In the genomic region with DNA sequence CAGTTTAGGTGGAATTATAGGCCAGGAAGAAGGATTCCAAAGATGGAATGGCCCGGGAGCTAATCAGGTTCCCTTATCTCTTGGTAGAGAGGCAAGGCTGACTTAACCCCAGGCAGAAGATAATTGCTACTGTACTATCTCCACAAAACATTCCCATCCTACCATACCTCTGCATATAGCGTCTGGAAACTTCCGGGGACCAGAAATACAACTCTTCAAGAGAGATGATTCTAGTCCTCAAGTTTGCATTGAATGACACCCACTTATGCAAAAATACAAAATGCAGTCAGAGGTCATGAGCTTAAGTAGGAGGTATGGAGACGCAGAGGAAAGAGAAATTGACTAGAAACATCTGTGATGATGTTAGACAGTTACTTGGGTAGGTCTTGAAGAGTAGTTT, we compare ENCODE assay signal across 11 mouse cellular contexts. TPM values are rescaled to one million over a fixed set of nuclear protein-coding genes. Genes with fewer than 3 reads are reported as not detected.
A peak's percentile ranks its signal among the peaks of the same experiment; 100 is the strongest.
DNase-seq lines count a peak whose midpoint lies in the region; ATAC-seq and TF ChIP-seq lines count a peak whose summit lies in the region.
"Had no signal": no experiment of that assay in that cellular context is flagged by ENCODE, and none has a peak within 500 bp of the region (broad histone marks: within the 10 kb centered on the region; RNA-seq: fewer than 3 reads in every experiment).

No protein-coding gene starts in this region.

- no peaks in the 10 kb centered on the region for H3K9me3 ChIP-seq in kidney, embryonic 14.5 days (ENCODE audit: control insufficient read depth, low read length)
- H3K9me3 ChIP-seq in embryonic facial prominence, embryonic 14.5 days (ENCODE audit: control insufficient read depth, low read length), result no peaks in the 10 kb centered on the region
- H3K9me3 ChIP-seq in intestine, postnatal 0 days (ENCODE audit: control insufficient read depth), result no peaks in the 10 kb centered on the region
- H3K9me3 ChIP-seq in midbrain, embryonic 14.5 days (ENCODE audit: control insufficient read depth, low read length), result no peaks in the 10 kb centered on the region

- no peaks in the 10 kb centered on the region for H3K27me3 ChIP-seq in kidney, embryonic 14.5 days (ENCODE audit: control insufficient read depth, insufficient read depth, low read length)
- no peaks in the 10 kb centered on the region; the same call in 1 of the 2 replicates for H3K27me3 ChIP-seq in kidney, adult 2 months (replicated peaks; ENCODE audit: control insufficient read depth, insufficient read depth, low read length)
- H3K27me3 ChIP-seq in embryonic facial prominence, embryonic 14.5 days (replicated peaks; ENCODE audit: control insufficient read depth, insufficient read depth, low read length), result no peaks in the 10 kb centered on the region
- no peaks in the 10 kb centered on the region for H3K27me3 ChIP-seq in intestine, postnatal 0 days (replicated peaks; ENCODE audit: control insufficient read depth, insufficient read depth, low read length)
- no peaks in the 10 kb centered on the region for H3K27me3 ChIP-seq in midbrain, embryonic 14.5 days (ENCODE audit: control insufficient read depth, insufficient read depth, low read length)

- peak overlapping the region; percentile 81 for H3K4me2 ChIP-seq in kidney, embryonic 14.5 days (replicated peaks; ENCODE audit: low read depth, low read length)
- H3K4me2 ChIP-seq in embryonic facial prominence, embryonic 14.5 days (ENCODE audit: low read depth, low read length), result peak overlapping the region; percentile 83
- H3K4me2 ChIP-seq in intestine, postnatal 0 days (replicated peaks; ENCODE audit: low read depth), result peak overlapping the region; percentile 81; the same call in 1 of the 2 replicates
- peak overlapping the region; percentile 61 for H3K4me2 ChIP-seq in midbrain, embryonic 14.5 days (ENCODE audit: low read length)

- peak overlapping the region; percentile 74; the same call in 1 of the 2 replicates for H3K4me3 ChIP-seq in kidney, embryonic 14.5 days (ENCODE audit: low read length)
- no peak overlapping the region for H3K4me3 ChIP-seq in kidney, adult 2 months (ENCODE audit: insufficient read depth, low read depth, low read length)
- 0 out of 2 replicates have a peak overlapping the region, but pooled peaks have one; percentile 69 for H3K4me3 ChIP-seq in embryonic facial prominence, embryonic 14.5 days (ENCODE audit: low read depth, low read length)
- 0 out of 2 replicates have a peak overlapping the region, but pooled peaks have one; percentile 63 for H3K4me3 ChIP-seq in intestine, postnatal 0 days (ENCODE audit: low read depth, low read length)
- no peak overlapping the region for H3K4me3 ChIP-seq in midbrain, embryonic 14.5 days (replicated peaks; ENCODE audit: low read depth, low read length)

- peaks cover 9% of the 10 kb centered on the region; the same call in 1 of the 2 replicates for H3K36me3 ChIP-seq in kidney, embryonic 14.5 days (ENCODE audit: control insufficient read depth, insufficient read depth, low read length)
- H3K36me3 ChIP-seq in kidney, adult 2 months (ENCODE audit: control insufficient read depth, insufficient read depth, low read length), result no peaks in the 10 kb centered on the region
- peaks cover 13% of the 10 kb centered on the region; the same call in 1 of the 2 replicates for H3K36me3 ChIP-seq in embryonic facial prominence, embryonic 14.5 days (ENCODE audit: control insufficient read depth, insufficient read depth, low read length)
- peaks cover 15% of the 10 kb centered on the region for H3K36me3 ChIP-seq in intestine, postnatal 0 days (ENCODE audit: control insufficient read depth, insufficient read depth)
- peaks cover 6% of the 10 kb centered on the region for H3K36me3 ChIP-seq in midbrain, embryonic 14.5 days (ENCODE audit: control insufficient read depth, insufficient read depth, low read length)

- H3K4me1 ChIP-seq in kidney, embryonic 14.5 days (ENCODE audit: control insufficient read depth, insufficient read depth, low read length), result peaks cover 19% of the 10 kb centered on the region
- peaks cover 10% of the 10 kb centered on the region; the same call in 1 of the 2 replicates for H3K4me1 ChIP-seq in kidney, adult 2 months (ENCODE audit: control insufficient read depth, insufficient read depth, low read length)
- H3K4me1 ChIP-seq in embryonic facial prominence, embryonic 14.5 days (ENCODE audit: control insufficient read depth, insufficient read depth, low read length), result peaks cover 21% of the 10 kb centered on the region
- H3K4me1 ChIP-seq in intestine, postnatal 0 days (replicated peaks; ENCODE audit: control insufficient read depth, insufficient read depth, low read length), result 0 out of 2 replicates have a peak, but pooled peaks cover 9% of the 10 kb centered on the region
- H3K4me1 ChIP-seq in midbrain, embryonic 14.5 days (ENCODE audit: control insufficient read depth, insufficient read depth, low read length), result peaks cover 29% of the 10 kb centered on the region

- no peak overlapping the region for H3K9ac ChIP-seq in kidney, embryonic 14.5 days (ENCODE audit: low read depth, low read length)
- H3K9ac ChIP-seq in embryonic facial prominence, embryonic 14.5 days (ENCODE audit: low read depth, low read length), result no peak overlapping the region
- no peak overlapping the region for H3K9ac ChIP-seq in intestine, postnatal 0 days (ENCODE audit: low read depth, low read length)
- H3K9ac ChIP-seq in midbrain, embryonic 14.5 days (replicated peaks; ENCODE audit: low read length), result no peak overlapping the region

- ATAC-seq in kidney, embryonic 14.5 days (ENCODE audit: low FRiP score, low TSS enrichment), result no peak
- no peak for ATAC-seq in embryonic facial prominence, embryonic 14.5 days (ENCODE audit: low read depth)
- ATAC-seq in intestine, postnatal 0 days, result no peak
- no peak for ATAC-seq in midbrain, embryonic 14.5 days (ENCODE audit: low FRiP score, low TSS enrichment)

- no peak for DNase-seq in kidney, adult 2 months
- DNase-seq in embryonic facial prominence, embryonic 14.5 days (ENCODE audit: low spot score), result no peak
- no peak for DNase-seq in midbrain, embryonic 14.5 days
- DNase-seq in thymus, adult 18-20 months, result no peak
- no peak for DNase-seq in testis, postnatal 14 days (ENCODE audit: low spot score)
- no peak for DNase-seq in kidney, postnatal 14 days
- DNase-seq: kidney, postnatal 10 days; lung, postnatal 36 days; retina, postnatal 1 day had no signal

- WGBS in kidney, embryonic 14.5 days, result 96% methylated on average over 4 of the region's 4 CpGs
- WGBS in kidney, adult 2 months, result 93% methylated on average over 4 of the region's 4 CpGs
- WGBS in embryonic facial prominence, embryonic 14.5 days, result 95% methylated on average over 4 of the region's 4 CpGs
- 74% methylated on average over 4 of the region's 4 CpGs for WGBS in intestine, postnatal 0 days
- WGBS in midbrain, embryonic 14.5 days, result 96% methylated on average over 4 of the region's 4 CpGs

- TF ChIP-seq CTCF in kidney, adult 2 months (conservative IDR thresholded peaks at IDR 0.05; ENCODE audit: insufficient read depth, insufficient read length, low read depth, low read length), result no peak
- TF ChIP-seq CTCF in intestine, postnatal 0 days (IDR thresholded peaks at IDR 0.05; ENCODE audit: low read depth), result no peak

- H3K27ac ChIP-seq in kidney, embryonic 14.5 days (ENCODE audit: low read depth, low read length), result no peak overlapping the region
- H3K27ac ChIP-seq in kidney, adult 2 months (ENCODE audit: insufficient read depth, low read depth, low read length), result no peak overlapping the region
- no peak overlapping the region for H3K27ac ChIP-seq in embryonic facial prominence, embryonic 14.5 days (replicated peaks; ENCODE audit: low read depth, low read length)
- no peak overlapping the region for H3K27ac ChIP-seq in intestine, postnatal 0 days (ENCODE audit: low read depth, low read length)
- H3K27ac ChIP-seq in midbrain, embryonic 14.5 days (replicated peaks; ENCODE audit: low read depth, low read length), result no peak overlapping the region

- no peak for TF ChIP-seq POLR2A in kidney, adult 2 months (IDR thresholded peaks at IDR 0.05; ENCODE audit: low read depth, low read length)

RNA-seq across cellular contexts. Expression of a gene that starts 1.5 kb away (rescaled TPM):
- 164 and 171 TPM in 2 replicates for polyA plus RNA-seq in kidney, embryonic 14.5 days (2014; fragmentation: Nextera tagmentation; extraction: Ambion mirVana)
- 23.3 and 39.9 TPM in 2 replicates for polyA plus RNA-seq in kidney, adult 2 months (2012; rRNA removed)
- 112 and 119 TPM in 2 replicates for polyA plus RNA-seq in embryonic facial prominence, embryonic 14.5 days (2014; fragmentation: Nextera tagmentation; extraction: Ambion mirVana)
- 201 and 207 TPM in 2 replicates for polyA plus RNA-seq in intestine, postnatal 0 days (2015; fragmentation: Nextera tagmentation; extraction: Ambion mirVana)
- 68.4 and 76.2 TPM in 2 replicates for polyA plus RNA-seq in midbrain, embryonic 14.5 days (2014; fragmentation: Nextera tagmentation; extraction: Ambion mirVana)

RNA-seq across cellular contexts. Expression of a gene that starts 1.5 kb away (rescaled TPM):
- polyA plus RNA-seq in kidney, embryonic 14.5 days (2014; fragmentation: Nextera tagmentation; extraction: Ambion mirVana), result 90.1 and 130 TPM in 2 replicates
- 74.3 and 76.7 TPM in 2 replicates for polyA plus RNA-seq in kidney, adult 2 months (2012; rRNA removed)
- polyA plus RNA-seq in embryonic facial prominence, embryonic 14.5 days (2014; fragmentation: Nextera tagmentation; extraction: Ambion mirVana), result 139 and 143 TPM in 2 replicates
- 122 and 133 TPM in 2 replicates for polyA plus RNA-seq in intestine, postnatal 0 days (2015; fragmentation: Nextera tagmentation; extraction: Ambion mirVana)
- polyA plus RNA-seq in midbrain, embryonic 14.5 days (2014; fragmentation: Nextera tagmentation; extraction: Ambion mirVana), result 55.6 and 87.9 TPM in 2 replicates

RNA-seq across cellular contexts. Expression of a gene that starts 30.1 kb away (rescaled TPM):
- polyA plus RNA-seq in kidney, embryonic 14.5 days (2014; fragmentation: Nextera tagmentation; extraction: Ambion mirVana), result 3.3 and 4.2 TPM in 2 replicates
- polyA plus RNA-seq in kidney, adult 2 months (2012; rRNA removed), result 10.8 and 11.8 TPM in 2 replicates
- polyA plus RNA-seq in embryonic facial prominence, embryonic 14.5 days (2014; fragmentation: Nextera tagmentation; extraction: Ambion mirVana), result 10.6 and 14.3 TPM in 2 replicates
- 14.7 and 16.9 TPM in 2 replicates for polyA plus RNA-seq in intestine, postnatal 0 days (2015; fragmentation: Nextera tagmentation; extraction: Ambion mirVana)
- polyA plus RNA-seq in midbrain, embryonic 14.5 days (2014; fragmentation: Nextera tagmentation; extraction: Ambion mirVana), result 0.66 and 0.78 TPM in 2 replicates

RNA-seq across cellular contexts. Expression of a gene that starts 58.4 kb away (rescaled TPM):
- 0.91 and 1.5 TPM in 2 replicates for polyA plus RNA-seq in kidney, embryonic 14.5 days (2014; fragmentation: Nextera tagmentation; extraction: Ambion mirVana)
- 1.1 and 1.6 TPM in 2 replicates for polyA plus RNA-seq in kidney, adult 2 months (2012; rRNA removed)
- polyA plus RNA-seq in embryonic facial prominence, embryonic 14.5 days (2014; fragmentation: Nextera tagmentation; extraction: Ambion mirVana), result 3.4 and 4.1 TPM in 2 replicates
- polyA plus RNA-seq in intestine, postnatal 0 days (2015; fragmentation: Nextera tagmentation; extraction: Ambion mirVana), result 0.98 and 1.4 TPM in 2 replicates
- 6.5 and 8.2 TPM in 2 replicates for polyA plus RNA-seq in midbrain, embryonic 14.5 days (2014; fragmentation: Nextera tagmentation; extraction: Ambion mirVana)

Comparison
In these comparisons a context has a peak if more than half of its experiments do, and no peak if none do; other contexts are left out.
1. H3K4me3 ChIP-seq: peak in kidney, embryonic 14.5 days (single experiment), embryonic facial prominence, embryonic 14.5 days (single experiment) and intestine, postnatal 0 days (single experiment); none in kidney, adult 2 months (single experiment) and midbrain, embryonic 14.5 days (single experiment).
2. Peak in every context shown above with its lines, with median percentiles within 50 percentile points of each other: H3K4me2 ChIP-seq.